Mouse (Mus musculus) frontal cortex, postnatal 36 days (tissue): Measurements from ENCODE around the gene Syt2.

Experiments
- DNase-seq, 2 experiments: peaks; one replicate each; pipeline ENCODE4 v3.0.0; 2022; ENCODE audit warnings: low spot score in 2 of 2

Gene Syt2

DNA sequence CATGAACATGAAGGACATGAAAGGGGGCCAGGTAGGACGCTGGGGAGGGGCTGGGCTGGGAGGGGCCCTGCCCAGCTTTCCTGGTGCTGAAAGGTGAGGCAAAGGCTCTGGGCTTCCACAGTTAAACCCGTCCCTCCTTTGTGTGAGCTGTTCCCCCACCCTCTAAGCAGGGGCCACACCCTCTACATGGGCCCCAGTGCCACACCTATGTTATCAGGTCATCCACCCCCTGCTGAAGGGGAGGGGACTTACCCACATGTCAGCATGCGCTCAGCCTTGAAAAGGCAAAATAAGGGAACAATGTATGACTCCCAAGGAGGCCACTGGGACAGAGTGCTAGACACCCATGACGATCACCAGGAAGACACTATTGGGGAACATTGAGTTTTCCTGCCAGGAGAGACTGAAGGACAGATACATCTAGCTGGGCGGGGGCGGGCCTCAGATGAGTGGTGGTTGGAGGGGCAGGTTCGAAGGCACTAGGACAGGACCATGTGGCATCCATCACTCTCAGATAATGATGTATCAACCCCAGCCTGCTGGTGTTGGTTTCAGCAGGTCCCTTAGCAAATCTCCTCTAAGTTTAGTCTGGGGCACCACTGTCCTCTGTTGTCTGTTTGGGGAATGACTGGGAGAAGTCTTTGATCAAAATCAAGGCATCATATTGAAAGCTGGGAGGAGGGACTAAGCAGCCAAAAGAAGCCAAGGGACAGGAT is 95.6 kb downstream of the Syt2 start:
- DNase-seq = no peak

DNA sequence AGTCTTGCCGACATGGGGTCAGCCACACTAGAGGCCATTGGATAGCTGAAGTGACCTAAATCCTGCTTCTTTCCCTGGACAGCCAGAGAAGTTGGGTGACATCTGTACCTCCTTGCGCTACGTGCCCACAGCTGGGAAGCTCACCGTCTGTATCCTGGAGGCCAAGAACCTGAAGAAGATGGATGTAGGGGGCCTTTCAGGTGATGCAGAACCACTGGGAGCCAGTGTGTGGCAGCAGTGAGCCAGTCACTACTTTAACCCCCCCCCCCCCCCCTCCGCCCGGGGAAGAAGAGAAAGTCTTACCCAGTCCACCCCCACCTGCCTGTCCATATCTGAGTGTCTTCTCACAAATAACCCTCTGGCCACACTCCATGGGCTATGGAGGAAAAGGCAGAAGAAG is 99.2 kb downstream of the Syt2 start:
- no peak for DNase-seq

DNA sequence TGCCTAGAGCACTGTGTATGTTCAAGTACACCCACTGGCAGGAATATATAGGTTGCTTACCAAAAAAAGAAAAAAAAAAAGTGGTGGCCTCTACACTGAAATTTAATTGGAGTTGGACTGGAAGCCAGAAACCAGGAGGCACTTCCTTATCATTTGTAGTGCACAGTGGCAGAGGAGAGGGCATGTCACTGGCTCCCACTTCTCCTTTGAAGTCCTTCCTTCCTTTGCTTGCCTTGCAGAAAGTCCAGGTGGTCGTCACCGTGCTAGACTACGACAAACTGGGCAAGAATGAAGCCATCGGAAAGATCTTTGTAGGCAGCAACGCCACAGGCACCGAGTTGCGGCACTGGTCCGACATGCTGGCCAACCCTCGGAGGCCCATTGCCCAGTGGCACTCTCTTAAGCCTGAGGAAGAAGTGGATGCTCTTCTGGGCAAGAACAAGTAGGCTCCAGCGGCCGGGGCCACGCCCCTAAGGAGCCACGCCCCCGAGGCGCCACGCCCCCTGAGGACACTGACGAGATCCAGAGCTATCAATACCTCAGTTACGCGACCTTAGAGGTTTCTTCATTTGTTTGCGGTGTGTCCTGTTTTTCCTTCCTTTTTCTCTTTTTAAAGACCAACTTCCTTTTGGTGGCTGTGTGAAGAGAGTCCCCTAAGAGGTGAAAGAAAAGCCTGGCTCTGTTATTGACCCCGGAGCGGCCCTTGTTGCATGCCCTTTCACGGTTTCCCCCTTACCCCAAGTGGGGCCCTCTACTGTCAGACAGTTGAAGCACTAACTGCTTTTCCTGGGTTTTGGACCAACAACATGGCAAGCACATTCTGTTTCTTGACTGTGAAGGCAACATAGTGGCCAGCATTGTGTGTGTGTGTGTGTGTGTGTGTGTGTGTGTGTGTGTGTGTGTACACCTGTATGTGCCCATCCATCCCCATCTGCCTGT is 101.0 kb downstream of the Syt2 start:
- DNase-seq = no peak

DNA sequence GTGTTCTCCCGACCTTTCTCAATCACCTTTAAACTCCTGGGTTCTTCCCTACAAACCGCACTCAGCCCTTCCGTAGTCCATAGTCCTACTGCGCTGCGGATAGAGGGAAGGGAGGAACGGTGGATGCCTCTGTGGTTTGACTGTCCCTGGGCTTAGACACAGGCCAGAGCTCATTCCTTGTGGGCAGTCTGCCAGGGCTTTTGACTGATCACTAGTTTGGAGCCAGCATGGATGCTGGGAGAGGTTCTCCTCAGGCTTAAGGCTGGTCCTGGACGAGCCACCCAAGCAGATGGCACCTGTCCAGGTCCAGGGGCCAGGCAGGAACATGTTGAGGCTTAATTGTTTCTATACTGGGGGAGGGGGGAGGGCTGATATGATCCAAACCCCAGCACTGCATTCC is 103.4 kb downstream of the Syt2 start:
- no peak for DNase-seq

DNA sequence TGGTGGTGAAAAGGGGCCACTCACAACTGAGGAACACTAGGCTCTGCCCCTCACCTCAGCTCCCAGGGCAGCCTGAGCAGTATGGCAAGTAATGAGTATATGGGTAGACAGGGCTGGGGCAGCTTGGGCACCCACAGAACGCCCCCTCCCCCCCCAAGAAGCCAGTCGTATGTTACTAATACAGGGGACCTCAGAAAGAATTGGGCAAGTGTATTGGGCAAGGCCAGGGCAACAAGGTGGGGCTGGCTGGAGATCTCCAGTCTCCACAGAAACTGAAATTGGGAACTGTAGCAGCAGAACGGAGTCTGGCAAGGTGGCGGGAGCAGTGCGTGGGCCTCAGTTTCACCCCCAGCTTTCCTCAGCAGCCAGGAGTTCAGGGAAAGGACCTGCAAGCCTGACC is 106.0 kb downstream of the Syt2 start:
- DNase-seq = no peak

DNA sequence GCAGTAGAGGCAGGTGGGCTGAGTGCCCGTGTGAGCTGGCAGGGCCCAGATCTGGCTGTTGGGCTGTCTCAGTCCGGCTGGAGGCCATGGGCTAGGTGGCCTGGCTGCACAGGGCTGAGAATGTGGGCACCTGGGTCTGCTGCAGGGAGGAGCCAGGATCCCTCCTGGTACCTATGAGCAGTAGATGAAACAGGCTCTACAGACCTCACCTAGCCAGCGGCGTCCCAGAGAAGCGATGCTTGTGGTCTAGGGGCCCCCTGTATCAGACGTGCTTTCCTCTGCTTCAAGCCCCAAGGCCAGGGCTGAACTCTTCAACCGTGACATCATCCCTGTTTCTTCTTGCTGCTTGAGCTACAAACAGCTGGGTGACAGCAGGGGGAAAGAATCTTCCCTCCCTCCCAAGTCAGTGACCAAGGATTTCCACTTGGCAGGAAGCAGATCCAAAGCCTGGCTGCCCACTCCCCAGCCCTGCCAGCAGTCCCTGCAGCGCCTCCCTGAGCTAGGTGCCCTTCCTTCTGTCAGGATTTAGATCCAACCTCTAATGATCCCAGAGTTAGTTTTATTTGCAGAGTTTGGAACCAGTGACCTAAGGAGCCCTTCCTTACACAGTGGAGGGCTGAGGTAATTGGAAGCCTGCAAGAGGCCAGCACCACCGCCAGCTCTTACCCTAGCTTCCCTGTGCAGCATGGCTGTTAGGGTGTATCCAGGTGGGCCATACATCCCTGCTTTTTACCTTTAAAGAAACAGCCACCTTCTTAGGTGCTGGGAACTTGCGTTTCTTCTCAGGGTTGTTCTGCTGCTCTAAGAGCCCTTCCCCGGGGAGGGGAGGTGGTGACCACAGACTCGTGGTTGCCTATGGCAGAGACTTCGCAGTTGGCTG is 107.5 kb downstream of the Syt2 start:
- no peak for DNase-seq

DNA sequence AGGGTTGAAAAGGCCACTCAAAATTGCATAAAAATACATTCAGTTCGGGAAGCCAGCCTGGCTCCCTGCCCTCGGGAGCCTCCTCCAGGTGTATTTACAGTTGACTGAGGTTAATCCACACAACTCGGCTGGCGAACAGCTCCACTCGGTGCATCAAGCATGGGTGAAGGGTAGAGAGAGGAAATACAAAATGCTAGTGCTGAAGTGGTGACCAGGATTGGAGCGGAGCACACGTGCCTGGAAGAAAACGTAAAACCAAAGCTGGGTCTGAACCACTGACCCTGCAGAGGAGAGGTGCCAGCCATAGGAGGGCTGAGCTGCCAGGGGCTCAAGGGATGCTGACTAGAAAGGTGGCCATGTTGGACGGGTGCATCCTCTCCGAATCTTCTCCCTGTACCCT is 108.3 kb downstream of the Syt2 start:
- DNase-seq = no peak

DNA sequence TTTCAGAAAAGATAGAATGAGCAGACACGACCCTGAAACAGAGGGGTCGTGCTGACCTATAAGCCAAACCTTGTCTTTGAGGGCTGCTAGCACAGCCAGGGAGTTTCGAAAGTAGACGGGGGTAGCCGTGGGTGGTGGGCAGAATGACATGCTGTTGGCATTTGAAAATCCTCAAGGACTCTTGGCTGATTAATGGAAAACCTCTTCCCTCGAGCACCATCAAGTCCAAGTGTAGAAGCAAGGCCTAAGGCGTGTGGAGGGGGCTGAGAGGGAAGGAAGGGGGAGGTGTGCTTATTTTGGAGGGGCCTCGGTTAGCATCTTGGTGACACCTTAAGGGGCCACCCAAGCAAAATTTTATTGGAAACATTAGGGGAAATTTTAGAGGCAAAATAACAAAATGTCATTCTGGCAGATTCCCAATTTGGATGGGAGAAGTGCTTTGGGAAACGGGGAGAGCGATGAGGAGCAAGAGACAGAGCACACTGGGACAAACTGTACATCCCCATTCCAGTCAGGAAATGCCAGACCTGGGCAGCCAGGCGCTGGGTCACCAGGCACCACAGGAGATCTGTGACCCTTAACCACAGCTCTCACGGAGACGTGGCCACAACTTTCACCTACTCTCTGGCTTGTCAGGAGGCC is 109.2 kb downstream of the Syt2 start:
- DNase-seq = no peak

DNA sequence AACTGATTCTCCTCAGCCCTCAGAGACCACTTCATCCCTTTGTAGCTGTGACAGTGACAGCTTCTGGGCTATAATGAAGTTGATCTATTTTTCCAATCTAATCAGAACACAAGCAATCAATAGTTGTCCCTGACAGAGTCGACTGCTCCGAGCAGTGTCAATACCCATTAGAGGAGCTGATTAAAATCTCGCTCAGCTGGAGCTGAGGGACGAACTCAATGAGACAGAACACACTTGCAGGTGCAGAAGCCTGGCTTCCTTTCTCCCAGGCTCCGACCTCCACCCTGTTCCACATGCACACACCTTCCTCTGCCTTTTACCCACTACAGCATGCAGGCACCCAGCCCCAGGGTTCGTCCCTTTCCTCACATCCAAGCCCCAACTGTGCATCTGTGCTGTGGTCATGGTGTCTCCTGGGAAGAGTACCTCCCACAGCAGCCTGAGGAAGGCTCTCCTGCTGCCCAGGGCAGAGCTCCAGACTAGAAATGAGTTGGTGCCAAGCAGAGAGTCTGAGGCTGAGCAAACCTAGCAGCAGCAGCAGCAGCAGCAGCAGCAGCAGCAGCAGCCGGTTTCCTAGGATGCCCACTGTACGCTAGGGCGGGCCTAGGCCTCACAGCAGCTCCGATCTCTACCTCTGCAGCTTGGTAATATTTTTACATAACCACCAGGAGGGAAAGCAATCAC is 109.9 kb downstream of the Syt2 start:
- no peak for DNase-seq

DNA sequence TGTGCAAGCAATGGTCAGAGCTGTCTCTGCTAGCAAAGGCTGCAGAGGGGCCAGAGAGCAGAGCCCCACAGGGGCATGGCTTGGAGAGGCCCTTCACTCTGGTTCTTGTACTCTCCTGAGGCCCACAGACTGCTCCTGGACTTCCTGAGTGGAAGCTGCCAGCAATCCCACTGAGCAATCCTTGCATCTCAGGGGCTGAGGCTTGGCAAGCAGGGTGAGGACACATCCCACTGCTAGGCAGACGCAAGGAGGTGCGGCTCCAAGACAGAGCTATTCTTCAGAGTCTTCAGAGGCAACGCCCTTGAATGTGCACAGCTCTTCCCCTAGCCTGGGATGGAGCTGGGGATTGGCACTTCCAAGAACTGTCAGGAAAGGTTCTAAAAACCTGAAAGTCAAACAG is 110.8 kb downstream of the Syt2 start:
- no peak for DNase-seq

DNA sequence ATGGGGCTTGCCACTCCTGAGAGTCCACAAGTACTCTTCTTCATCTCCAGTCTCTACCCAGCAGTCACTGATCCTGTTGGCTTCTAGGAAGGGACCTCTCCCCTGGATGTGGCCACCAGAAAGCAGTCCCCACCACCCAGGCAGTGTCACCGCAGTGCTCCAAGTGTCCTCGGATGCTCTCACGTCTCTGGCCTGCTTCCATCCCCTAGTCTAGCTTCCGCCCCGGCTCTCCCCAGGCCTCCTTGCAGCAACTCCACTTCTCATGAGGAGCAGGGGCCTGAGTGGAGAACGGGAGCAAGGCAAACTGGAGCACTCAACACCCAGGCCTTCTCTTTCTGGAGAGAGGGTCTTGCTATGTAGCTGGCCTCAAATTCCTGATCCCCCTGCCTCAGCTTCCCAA is 112.7 kb downstream of the Syt2 start:
- DNase-seq = no peak

DNA sequence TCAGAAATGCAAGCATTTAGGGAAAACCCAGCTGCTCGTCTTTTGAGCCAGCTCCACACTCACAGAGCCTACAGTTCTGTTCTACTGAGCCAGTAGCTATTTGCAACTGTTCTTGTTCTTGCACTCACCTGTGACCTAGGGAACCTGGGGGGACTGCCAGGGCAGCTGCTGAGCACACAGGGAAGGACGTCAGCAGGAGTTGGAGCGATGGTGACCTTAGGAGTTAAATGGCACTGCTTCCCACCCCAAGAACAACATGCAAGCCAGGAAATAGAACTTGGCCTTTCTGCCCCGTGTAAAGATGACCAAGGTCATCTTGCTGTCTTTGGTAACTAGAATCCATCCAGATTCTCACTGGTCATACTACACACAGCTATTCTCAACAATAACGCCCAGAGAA is 114.2 kb downstream of the Syt2 start:
- no peak for DNase-seq

DNA sequence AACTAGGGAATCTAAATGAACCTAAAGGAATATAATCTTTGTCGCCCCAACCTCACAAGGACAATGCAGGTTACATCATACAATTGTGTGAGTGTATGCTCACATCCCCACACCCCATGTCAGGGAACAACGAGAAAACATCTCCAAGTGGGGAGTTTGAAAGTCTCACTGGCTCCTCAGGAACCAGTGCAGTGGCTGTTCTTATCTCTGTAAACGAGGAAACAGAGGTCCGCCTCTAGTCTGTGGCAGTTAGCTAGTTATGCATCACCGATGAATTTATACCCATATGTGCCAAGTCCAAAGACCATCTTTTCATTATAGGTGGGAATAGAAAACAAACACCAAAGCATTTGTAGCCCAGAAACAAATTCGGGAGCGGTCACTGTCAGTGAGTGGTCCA is 115.1 kb downstream of the Syt2 start:
- DNase-seq = no peak

DNA sequence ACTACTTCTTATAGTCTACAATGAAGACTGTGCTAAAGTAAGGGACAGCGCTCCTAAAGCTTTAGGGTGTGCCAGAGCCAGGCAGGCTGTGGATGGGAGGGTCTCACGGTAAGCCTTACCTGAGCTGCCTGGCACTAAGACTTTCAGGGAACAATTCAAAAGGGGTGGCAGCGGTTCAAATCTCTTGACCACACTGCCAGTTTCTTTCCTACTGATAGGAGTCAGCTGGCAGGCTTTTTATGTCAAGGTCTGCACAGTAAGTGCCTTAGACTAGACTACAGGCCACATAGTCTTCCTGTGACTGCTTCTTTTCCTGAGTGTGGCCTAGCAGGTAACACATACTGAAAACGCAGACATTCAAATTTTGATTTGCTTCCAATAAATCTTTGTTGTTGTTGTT is 116.8 kb downstream of the Syt2 start:
- DNase-seq = no peak

DNA sequence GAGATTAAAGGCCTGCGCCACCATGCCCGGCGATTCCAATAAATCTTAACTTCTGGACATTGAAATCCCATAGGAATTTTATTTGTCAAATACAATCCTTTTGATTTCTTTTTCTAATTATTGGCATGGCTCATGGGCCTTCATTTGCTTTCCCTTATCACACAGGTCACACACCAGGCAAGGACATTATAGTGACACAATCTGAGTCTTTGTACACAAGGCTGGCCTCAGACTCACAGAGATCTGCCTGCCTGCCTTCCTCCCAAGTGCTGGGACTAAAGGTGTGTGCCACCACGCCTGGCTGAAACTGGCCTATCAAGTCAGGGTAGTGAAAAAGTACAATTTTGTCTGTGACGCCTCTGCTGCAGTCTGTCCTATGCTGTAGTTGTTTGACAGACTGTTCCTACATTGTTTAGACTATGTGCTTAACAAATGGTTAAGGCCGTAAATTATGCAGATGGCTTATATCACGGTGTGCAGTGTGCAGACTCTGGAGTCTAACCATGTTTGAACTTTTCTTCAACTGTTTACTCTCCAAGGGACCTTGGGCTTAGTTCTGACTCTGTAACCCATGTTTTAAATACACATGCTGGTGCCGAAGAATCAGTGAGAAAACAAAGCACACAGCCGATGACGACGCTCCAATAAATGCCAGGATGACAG is 117.4 kb downstream of the Syt2 start:
- DNase-seq = no peak

DNA sequence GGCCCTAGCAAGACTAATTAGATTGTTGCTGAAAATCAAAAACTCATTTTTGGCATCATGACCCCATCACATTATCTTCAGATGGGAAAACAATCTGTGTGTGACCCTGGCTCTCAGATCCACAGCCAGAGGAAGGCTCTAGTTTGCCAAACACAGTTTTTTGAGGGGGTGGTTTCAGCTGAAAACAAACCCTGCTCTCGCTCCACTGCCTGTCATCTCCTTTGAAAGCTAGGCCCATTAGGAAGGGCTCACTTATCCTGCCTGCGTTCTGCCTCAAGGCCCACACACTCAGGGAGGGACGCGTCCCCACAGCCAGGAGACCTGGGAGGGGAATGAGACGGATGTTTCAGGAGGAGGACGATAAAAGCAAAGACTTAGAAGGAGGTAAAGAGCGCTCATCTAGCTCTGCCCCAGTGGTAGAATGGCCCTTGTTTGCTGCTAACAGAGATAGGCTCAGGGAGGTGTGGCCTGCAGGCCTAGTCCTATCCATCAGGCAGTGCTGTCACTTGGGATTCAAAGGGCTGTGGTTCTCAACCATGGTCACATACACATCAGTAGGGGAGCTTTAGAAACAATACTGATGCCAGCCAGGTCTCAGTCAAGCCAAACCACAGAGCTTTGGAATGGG is 118.5 kb downstream of the Syt2 start:
- DNase-seq = no peak

DNA sequence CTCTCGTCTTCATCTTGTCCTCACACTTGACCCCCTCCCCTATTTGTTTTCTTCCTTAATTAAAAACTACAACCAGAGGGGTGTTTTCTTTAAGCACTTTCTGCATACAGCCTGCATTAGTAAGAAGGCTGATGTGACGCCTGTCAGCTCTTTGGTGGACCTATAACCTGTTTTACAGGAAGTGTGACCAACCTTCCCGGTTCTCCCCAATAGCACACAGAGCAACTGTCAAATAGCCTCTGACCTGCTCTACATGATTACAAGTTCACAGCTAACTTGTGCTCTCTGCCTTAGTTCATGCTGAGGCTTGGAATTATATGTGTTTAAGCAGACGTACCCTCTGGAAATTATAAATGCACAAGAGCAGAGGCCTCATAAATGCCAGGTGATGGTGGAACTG is 120.0 kb downstream of the Syt2 start:
- DNase-seq = no peak

DNA sequence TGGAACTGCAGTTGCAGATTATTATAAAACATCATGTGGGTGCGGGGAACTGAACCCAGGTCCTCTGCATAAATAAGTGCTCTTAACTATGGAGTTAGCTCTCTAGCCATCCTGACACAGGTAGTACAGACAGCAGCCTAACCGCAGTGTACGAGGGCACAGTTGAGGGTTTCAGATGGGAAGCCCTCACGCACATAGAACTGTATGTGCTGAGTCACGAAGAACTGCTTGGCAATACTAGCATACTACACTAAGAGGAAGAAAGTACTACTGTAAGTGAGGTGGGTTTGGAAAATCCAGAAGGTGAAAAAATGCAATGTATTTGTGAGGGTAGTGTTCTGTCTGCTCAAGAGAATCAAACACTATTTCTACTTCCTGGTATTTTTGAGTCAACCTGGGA is 123.8 kb downstream of the Syt2 start:
- no peak for DNase-seq

DNA sequence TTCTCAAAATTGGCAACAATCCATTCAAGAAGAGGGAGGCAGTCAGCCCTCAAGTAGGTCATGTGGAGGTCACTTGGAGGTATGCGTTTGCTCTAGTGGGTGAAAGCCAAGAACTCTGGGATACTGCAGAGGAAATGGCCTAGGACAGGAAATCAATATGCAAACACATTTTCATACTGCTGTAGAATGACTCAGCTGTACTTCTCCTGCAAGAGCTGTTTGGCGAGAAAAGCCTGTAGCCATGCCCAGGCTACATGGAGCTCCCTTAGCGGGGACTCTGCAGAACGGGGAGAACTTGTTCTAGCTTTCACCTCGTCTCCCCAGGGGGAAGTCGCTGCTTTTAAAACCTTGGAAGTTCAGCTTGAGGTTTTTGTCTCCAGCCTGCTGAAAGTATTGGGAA is 124.9 kb downstream of the Syt2 start:
- DNase-seq = peak in 1 of 2 experiments; percentile 39

DNA sequence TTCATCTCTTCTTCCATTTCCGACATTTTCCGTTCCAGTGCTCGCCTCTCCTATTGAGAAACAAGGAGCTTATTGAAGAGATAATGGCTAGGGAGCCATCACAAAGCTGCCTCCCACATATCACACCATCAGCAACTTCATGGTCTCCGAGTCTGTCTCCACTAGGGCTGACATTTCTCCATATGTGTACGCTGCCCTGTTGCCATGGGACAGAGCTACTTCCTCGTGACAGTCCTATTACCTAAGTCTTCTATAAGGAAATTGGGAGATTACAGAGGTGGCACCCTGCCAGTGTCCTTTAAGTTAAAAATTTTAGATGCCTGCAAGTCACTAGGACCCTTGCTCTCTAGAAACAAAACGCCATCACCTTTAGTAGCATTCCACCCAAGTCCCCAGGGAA is 125.5 kb downstream of the Syt2 start:
- no peak for DNase-seq
